Mouse (Mus musculus) CH12.LX (cell line): ENCODE results near the gene Car11.
A peak's percentile ranks its signal among the peaks of the same experiment; 100 is the strongest.

Experiments
- CTCF ChIP-seq, 2 experiments: IDR thresholded peaks in 1 of 2; conservative IDR thresholded peaks in 1 of 2; 2 replicates each; pipeline ENCODE4 v1.5.1; 2011 to 2012; ENCODE audit warnings: low read depth in 2 of 2, low read length in 2 of 2, improper control_type of control experiment in 1 of 2, inconsistent platforms in 1 of 2, mild to moderate bottlenecking in 1 of 2, moderate library complexity in 1 of 2
- E2F4 ChIP-seq: IDR thresholded peaks from 2 replicates; pipeline ENCODE4 v1.6.1; 2011; ENCODE audit warnings: low read depth, low read length, improper control_type of control experiment; ENCODE audit not compliant: insufficient replicate concordance
- EP300 ChIP-seq: IDR thresholded peaks from 2 replicates; pipeline ENCODE4 v1.6.1; 2011; ENCODE audit warnings: low read length, improper control_type of control experiment
- GABPA ChIP-seq: IDR thresholded peaks from 2 replicates; pipeline ENCODE4 v1.6.1; 2012; ENCODE audit warnings: low read depth, low read length, improper control_type of control experiment, inconsistent platforms; ENCODE audit not compliant: insufficient replicate concordance
- JUND ChIP-seq: conservative IDR thresholded peaks from 2 replicates; pipeline ENCODE4 v1.6.1; 2011; ENCODE audit warnings: low read depth, low read length, improper control_type of control experiment
- MAFK ChIP-seq: IDR thresholded peaks from 2 replicates; pipeline ENCODE4 v1.6.1; 2011; ENCODE audit warnings: low read length, improper control_type of control experiment; ENCODE audit not compliant: insufficient replicate concordance
- MAX ChIP-seq: IDR thresholded peaks from 2 replicates; pipeline ENCODE4 v1.6.1; 2011; ENCODE audit warnings: low read length, improper control_type of control experiment
- MEF2A ChIP-seq: IDR thresholded peaks from 2 replicates; pipeline ENCODE4 v1.6.1; 2014; ENCODE audit warnings: low read depth, mild to moderate bottlenecking, inconsistent platforms, low read length, improper control_type of control experiment, borderline replicate concordance
- POLR2A ChIP-seq: IDR thresholded peaks from 2 replicates; pipeline ENCODE4 v1.6.1; 2011; ENCODE audit warnings: low read depth, mild to moderate bottlenecking, improper control_type of control experiment, low read length
- POLR2AphosphoS2 ChIP-seq: IDR thresholded peaks from 2 replicates; pipeline ENCODE4 v1.6.1; 2011; ENCODE audit warnings: low read depth, low read length, improper control_type of control experiment
- SIN3A ChIP-seq: IDR thresholded peaks from 2 replicates; pipeline ENCODE4 v1.6.1; 2012; ENCODE audit warnings: low read length, improper control_type of control experiment, inconsistent platforms
- TBP ChIP-seq: conservative IDR thresholded peaks from 2 replicates; pipeline ENCODE4 v1.6.1; 2011; ENCODE audit warnings: low read depth, low read length, improper control_type of control experiment
- ZMIZ1 ChIP-seq: IDR thresholded peaks from 2 replicates; pipeline ENCODE4 v1.6.1; 2012; ENCODE audit warnings: low read depth, mild to moderate bottlenecking, inconsistent platforms, low read length, improper control_type of control experiment

GRCm38 (mm10) chr7:45721234-45721571 is 21.6 kb downstream of the Car11 start:
- no peak for TF ChIP-seq TBP
- TF ChIP-seq POLR2AphosphoS2, result peak; percentile 80
- TF ChIP-seq ZMIZ1, result no peak
- no peak for TF ChIP-seq MEF2A
- no peak for TF ChIP-seq CTCF (conservative IDR thresholded peaks at IDR 0.05 in 1 of 2, IDR thresholded peaks at IDR 0.05 in 1 of 2; ENCODE audit: low read depth in 2 of 2, low read length in 2 of 2)
- TF ChIP-seq EP300, result no peak
- TF ChIP-seq POLR2A, result no peak; the same call in none of the 2 replicates
- no peak for TF ChIP-seq MAFK
- no peak for TF ChIP-seq JUND
- TF ChIP-seq GABPA, result no peak
- TF ChIP-seq E2F4, result no peak
- TF ChIP-seq SIN3A, result no peak
- no peak for TF ChIP-seq MAX
